Mouse (Mus musculus) mouse trophoblast stem cell (cell line): Measurements from ENCODE around the gene Kpna6.

ENCODE experiments used
- in situ Hi-C, 2 experiments: fragments of 300-500 bp; cut with MseI, MboI; formaldehyde crosslinking; loops; 2 replicates in 1 of 2; 3 replicates in 1 of 2; pipeline ENCODE4 v1.15.1; 2025

Kpna6 gene

DNA sequence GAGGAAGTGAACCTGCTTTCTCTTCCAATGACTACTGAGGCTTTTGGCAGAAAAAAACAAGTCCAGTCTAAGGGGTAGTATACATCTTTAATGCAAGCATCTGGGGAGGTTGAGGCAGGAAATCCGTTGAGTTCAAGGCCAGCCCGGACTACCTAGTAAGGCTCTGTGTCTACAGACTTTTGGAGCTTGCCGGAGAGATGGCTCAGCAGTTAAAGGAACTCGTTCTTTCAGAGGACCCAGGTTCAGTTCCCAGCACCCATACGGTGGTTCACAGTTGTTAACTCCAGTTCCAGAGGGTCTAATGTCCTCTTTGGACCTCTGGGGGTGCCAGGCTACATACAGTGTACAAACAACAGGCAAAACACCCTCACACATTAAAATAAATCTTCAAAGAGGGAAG, 54.5 kb downstream of the Kpna6 start:
- in situ Hi-C loops, result no loop called here

DNA sequence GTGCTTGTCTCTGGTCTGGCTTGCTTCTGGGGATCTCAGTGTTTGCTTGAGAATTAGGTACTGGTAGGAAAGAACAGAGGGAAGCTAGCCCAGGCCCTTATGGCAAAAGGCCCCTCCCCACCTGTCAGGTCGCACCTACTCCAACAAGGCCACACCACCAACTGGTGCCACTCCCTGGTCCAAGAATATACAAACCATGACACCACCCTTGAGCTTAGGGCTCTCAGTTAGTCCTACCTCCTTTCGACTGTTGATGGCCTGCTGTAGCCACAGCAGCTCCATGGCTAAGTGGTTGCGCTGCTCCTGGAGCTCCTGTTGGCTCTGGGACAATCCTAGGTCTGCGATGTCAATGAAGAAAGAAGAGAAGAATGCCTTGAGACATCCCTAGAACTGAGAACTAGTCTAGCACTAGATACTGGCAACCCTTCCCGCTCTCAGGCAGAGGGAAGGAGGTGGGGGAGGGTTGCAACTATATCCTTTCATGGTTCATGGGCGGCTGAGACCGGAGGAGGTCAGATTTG, 55.4 kb downstream of the Kpna6 start:
- in situ Hi-C loops, result no loop called here

GRCm38 (mm10) chr4:129616631-129617030, 55.9 kb downstream of the Kpna6 start:
- in situ Hi-C loops, result no loop called here

DNA sequence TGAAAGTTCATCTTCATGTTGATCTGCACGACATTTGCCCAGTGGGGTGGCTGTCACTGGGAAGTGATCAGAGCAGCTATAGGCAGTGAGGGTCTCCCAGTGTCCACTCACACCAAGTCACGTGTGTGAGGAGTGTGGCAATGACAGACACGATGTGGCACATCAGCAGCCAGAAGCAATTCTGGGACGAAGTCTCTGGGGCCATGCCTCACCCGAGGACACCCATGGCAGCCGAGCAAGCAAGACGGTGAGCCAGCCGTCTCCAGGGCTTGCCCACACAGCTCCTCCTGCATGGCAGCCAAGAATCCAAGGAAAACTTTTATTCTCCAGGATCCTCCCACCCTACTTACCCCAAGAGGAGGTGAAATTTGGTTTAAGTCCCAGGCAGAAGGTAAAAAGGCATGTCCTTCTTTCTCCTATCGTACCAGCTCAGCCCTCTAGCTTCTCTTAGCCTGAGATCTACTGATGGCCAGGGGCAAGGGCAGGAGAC, 56.7 kb downstream of the Kpna6 start:
- in situ Hi-C loops, result no loop called here

DNA sequence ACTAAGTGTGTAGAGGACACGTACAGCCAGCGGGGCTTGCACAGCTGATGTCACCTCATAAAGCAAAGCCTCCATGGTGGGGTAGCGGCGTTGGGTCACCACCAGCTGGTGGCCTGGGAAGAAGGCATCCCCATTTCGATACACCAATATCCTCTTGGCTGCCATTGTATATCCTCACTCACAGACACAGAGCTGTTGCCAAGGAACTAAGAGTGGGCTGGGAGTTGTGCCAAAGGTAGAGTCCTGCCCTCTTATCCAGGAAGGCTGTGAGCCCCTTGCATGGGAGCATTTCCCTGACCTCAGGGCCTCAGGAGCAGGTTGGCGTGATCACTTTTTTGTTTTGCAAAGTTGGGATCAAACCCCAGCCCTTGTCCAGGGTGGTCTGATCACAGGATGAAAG, 58.5 kb downstream of the Kpna6 start, which contains the start of gene Dcdc2b:
TSS of gene Dcdc2b (minus strand) at position 165 of the 400 bp plus-strand sequence.
- in situ Hi-C loops, result no loop called here

DNA sequence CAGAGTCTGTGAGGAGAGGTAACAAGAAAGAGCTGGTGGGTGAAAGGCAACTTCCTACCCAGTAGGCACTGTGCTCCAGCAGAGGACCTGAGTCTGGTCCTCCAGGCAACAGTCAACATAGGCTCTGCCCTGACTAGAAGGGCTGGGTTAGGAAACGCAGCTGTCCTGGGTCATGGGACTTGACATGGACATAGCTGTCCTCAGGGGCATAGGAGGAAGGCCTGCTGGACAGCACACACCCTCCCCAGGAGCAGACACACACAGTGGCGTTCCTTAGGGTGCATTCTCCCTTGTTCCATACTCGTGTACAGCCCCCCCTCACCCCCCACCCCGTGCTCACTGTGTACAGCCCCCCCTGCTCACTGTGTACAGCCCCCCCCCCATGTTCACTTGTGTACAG, 62.1 kb downstream of the Kpna6 start:
- in situ Hi-C loops, result no loop called here

GRCm38 (mm10) chr4:129610026-129610425, 62.5 kb downstream of the Kpna6 start:
- in situ Hi-C loops, result no loop called here

- in situ Hi-C loops, result no loop called here
These were observed 63.4 kb downstream of the Kpna6 start for GRCm38 (mm10) chr4:129609139-129609631.

GRCm38 (mm10) chr4:129608426-129609025, 64.0 kb downstream of the Kpna6 start:
- in situ Hi-C loops, result no loop called here

- in situ Hi-C loops, result no loop called here
These were observed 72.1 kb downstream of the Kpna6 start, which contains the start of the genes Eif3i and Tmem234 for GRCm38 (mm10) chr4:129600233-129601158. Gene Eif3i (minus strand): TSS chr4:129600648. Gene Tmem234 (plus strand): TSS chr4:129600668.
